Mouse (Mus musculus): ENCODE measurements around the gene Mrps21. TPM values are rescaled to one million over a fixed set of nuclear protein-coding genes. Genes with fewer than 3 reads are reported as not detected.

The Mrps21 gene
- total RNA-seq (2023; ENCODE audit: inconsistent age), result 103 to 115 TPM (median 109 TPM) in 4 replicates

DNA sequence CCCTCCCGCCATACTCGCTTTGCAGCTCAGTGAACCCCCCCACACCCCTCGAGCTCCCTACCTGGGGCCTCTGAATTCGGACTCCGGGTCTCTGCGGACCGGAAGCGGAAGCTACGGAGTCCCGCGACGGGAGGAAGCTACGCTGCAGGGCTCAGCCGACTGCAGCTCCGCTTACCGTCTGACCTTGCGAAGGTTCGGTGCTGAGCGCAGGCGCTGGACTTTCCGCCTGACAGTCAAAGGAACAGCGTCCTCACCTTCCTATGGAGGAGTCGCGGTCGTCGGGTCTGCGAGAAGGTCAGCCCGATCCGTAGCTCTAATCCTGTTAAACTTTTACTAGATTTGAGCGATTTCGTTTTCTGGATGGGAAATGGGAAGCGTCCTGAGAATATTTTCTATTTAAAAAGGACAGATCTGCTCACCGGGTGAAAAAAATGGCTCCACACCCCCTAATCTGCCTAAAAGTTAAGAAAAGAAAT lies at the start of gene Mrps21:
Gene Mrps21, minus strand, starts transcription at position 128 of the 476 bp plus-strand sequence.

DNA sequence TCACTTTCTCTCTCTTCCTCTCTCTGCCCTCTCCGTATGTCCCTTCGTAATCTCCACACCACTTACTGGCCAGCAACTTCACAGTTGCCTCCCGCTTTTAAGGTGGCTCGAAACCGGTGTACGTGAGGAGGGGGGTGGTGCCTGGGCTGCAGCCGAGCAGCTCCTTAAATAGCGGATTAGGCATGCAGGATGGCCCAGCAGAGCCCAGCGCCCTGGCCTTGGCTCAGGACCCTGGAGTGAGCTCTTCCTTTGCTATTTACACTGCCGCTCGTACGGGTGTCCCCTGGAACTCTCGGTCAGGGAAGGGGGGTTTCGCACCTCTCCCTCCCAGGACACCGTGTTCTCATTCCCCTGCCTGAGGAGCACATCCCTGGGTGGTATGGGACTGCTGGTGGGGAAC lies 33.2 kb upstream of the Mrps21 start, which contains the start of gene Car14:
Gene Car14, minus strand, starts transcription at position 124 of the 400 bp plus-strand sequence.

DNA sequence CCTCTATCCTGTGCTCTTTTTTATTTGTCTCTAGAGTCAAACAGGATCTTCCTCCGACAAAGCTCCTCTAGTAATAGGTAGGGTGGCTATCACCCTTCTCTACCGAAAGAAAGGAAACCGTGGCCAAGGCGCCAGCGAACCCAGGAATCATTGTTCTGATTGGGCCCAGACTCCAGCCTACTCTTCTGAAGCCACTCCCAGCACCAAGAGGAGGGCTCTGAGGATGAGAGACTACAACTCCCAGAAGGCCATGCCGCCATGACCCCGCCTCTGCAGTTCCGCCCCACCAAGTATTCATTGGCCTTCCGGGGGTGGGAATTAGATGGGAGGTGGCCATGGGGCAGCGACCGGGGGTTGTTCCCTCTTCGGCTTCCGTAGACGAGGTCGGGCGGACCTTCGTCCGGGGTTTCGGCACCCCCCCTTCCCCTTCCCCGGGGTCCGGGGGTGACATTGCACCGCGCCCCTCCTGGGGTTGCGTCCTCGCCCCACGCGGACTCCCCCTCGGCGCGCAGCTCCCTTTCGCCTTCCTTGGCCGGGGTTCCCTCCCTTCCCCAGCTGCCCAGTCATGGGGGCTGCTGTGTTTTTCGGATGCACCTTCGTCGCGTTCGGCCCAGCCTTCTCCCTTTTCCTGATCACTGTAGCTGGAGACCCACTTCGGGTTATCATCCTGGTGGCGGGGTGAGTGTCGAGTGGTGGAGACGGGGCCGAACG lies 22.4 kb upstream of the Mrps21 start, which contains the start of gene Aph1a:
Gene Aph1a, plus strand, starts transcription at position 364 of the 711 bp plus-strand sequence.

DNA sequence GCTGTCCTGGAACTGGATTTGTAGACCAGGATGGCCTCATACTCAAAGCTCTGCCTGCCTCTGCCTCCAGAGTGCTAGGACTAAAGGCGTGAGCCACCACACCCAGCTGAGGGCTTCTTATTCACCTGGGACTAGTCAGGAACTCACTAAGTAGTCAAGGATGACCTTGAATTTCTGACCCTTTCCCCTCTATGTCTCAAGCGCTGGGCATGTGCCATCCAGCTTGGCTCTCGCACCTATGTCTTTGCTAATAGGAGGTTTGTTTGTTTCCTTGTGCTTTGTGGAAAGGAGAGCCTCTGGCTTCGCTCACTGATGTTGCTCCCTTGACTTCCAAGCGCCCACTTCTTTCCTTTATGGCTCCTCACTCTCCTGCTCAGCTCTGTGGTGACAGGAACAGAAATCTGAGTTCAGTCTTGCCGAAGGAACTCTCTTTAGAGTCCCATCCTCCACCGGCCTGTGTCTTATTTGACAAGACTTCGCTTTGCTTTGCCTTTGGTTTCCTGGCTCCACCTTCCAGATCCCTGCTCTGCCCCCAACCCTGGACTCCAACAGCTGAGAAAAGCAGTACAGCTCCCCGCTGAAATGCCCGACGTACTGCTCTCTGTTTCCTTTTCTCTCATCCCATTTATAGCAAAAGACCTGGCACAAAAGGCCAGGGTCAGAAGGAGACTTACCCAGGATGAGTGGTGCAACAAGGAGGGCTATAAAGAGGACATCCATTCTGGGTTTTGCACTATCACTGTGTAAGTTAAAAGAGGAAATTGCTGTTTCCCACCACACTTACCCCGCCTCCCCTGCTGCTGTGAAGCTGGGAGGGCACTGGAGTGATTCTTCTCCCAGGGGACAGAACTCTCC lies 20.1 kb upstream of the Mrps21 start, which contains the start of gene BC028528:
Gene BC028528, minus strand, starts transcription at position 795 of the 855 bp plus-strand sequence.

DNA sequence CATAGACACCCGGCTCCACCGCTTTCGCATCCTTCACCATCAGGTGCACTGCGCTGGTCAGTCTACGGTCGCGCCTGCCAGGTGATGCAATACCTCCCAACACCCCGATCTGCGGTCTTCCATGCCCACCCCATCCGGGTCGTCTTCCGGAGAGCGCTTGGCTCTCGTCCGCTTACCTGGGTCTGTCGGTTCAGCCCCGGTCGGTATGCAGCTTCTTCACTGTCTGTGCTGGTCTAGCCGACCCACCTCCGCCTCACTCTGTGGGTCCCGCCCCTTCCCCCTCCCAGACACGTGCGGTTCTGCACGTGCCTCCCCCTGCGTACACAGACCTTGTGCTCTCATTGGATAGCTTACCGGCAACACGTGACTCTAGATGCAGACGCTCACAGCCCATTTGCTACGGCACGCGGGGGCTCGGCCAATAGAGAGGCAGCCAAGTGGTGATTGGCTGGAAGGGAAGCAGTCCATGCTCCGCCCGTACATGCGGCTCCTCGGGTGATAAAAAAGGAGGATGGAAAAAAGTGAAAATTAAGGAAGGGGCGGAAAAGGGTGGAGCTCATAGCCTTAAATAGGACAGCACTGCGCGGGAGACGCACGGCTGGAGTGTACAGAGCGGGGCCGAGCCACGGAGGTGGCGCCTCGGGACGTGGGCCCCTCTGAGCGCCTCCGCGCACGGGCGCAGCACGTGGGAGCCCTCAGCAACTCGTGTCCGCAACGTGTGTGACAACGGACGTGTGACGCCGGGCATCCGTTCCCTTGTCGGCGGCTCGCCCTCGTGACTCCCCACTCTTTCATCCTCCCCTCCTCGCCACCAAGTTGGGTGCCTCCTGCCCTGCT lies 10.9 kb upstream of the Mrps21 start, which contains the start of gene Ciart:
Gene Ciart, minus strand, starts transcription at position 273 of the 837 bp plus-strand sequence.

DNA sequence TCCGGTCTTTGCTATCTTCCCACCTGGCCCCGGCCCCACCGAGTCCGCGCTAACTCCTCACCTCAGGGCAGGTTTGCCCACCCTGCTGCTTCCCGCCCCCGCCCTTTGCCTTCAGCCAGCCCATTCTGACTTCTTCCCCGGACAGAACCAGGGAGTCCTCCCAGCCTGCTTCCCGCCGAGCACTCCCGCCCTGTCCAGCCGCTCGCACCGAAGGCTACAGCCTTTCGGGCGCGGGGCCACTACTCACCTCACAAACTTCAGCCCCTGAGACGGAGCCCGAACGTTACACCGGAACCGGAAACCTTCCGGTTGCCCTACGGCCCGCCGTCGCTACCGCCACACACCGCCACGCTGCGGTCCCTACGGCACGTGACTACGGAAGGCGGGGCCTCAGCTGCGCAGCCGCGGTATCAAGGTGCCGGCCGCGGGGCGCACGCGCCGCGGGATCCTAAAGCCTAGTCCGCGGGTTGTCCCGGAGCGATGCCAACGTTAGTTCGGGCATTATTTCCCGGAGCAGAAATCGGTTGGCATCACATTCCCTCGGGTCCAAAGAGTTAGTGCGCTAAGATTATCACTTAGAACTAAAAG lies 15.7 kb downstream of the Mrps21 start, which contains the start of gene Prpf3:
Gene Prpf3, minus strand, starts transcription at position 384 of the 588 bp plus-strand sequence.

DNA sequence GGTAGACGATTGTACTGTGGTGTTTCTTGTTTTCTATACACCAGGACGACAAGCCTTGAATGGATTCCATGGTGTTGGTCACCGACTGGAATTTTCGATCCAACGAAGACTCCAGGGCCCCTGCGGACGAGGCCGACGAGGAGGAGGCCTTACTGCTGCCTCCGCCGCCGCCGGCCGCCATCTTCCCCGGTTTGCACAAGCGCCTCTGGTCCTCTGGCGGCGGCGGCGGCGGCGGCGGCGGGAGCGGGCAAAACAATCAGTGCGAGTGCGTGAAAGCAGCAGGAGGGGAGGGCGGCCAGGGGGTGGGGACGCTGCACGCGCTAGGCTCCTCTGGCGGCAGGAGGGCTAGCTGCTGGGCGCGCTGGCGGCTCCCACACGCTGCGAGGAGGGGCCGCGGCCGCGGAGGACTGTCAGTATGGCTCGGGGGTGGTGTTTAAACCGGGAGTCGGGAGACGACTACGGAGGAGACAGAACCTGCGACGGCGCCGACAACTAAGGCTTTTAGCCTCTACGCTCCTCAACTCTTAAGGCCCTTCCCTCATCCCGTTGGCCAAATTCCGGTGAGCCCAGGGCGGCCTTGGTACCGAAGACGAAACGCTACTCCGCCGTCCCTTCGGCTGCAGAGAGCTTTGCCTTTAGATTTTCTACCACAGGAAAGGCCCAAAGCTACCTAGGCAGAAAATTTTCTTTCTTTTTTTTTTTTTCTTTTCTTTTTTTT lies 52.6 kb downstream of the Mrps21 start, which contains the start of gene Rprd2:
Gene Rprd2, minus strand, starts transcription at position 293 of the 718 bp plus-strand sequence.

Other genes with a start within 250 kb of the Mrps21 start
- 116 to 120 TPM (median 118 TPM) in 4 replicates for gene Ensa, start 246.5 kb downstream of the Mrps21 start, total RNA-seq (2023; ENCODE audit: inconsistent age)
- 360 to 419 TPM (median 383 TPM) in 4 replicates for gene Mcl1, start 212.7 kb downstream of the Mrps21 start, total RNA-seq (2023; ENCODE audit: inconsistent age)
- 10.1 to 18.8 TPM (median 14.3 TPM) in 4 replicates for gene Adamtsl4, start 183.6 kb downstream of the Mrps21 start, total RNA-seq (2023; ENCODE audit: inconsistent age)
- 8.9 to 11.2 TPM (median 9.7 TPM) in 4 replicates for gene Ecm1, start 131.9 kb downstream of the Mrps21 start, total RNA-seq (2023; ENCODE audit: inconsistent age)
- 84.3 to 86.3 TPM (median 84.9 TPM) in 4 replicates for gene Tars2, start 111.3 kb downstream of the Mrps21 start, total RNA-seq (2023; ENCODE audit: inconsistent age)
- gene Rprd2, start 52.7 kb downstream of the Mrps21 start, total RNA-seq (2023; ENCODE audit: inconsistent age), result 93.2 to 115 TPM (median 103 TPM) in 4 replicates
- gene Prpf3, start 15.6 kb downstream of the Mrps21 start, total RNA-seq (2023; ENCODE audit: inconsistent age), result 89.6 to 102 TPM (median 98.9 TPM) in 4 replicates
- 219 to 247 TPM (median 225 TPM) in 4 replicates for gene Ciart, start 10.7 kb upstream of the Mrps21 start, total RNA-seq (2023; ENCODE audit: inconsistent age)
- gene BC028528, start 20.5 kb upstream of the Mrps21 start, total RNA-seq (2023; ENCODE audit: inconsistent age), result 51.8 to 76.7 TPM (median 72.8 TPM) in 4 replicates
- gene Aph1a, start 22.4 kb upstream of the Mrps21 start, total RNA-seq (2023; ENCODE audit: inconsistent age), result 44.8 to 57.9 TPM (median 54.3 TPM) in 4 replicates
- gene Car14, start 33.2 kb upstream of the Mrps21 start, total RNA-seq (2023; ENCODE audit: inconsistent age), result not detected in 4 replicates
- gene Anp32e, start 57.7 kb upstream of the Mrps21 start, total RNA-seq (2023; ENCODE audit: inconsistent age), result 103 to 121 TPM (median 117 TPM) in 4 replicates
- 203 to 253 TPM (median 234 TPM) in 4 replicates for gene Plekho1, start 124.5 kb upstream of the Mrps21 start, total RNA-seq (2023; ENCODE audit: inconsistent age)
- 16.8 to 29.1 TPM (median 20.3 TPM) in 4 replicates for gene Vps45, start 186.9 kb upstream of the Mrps21 start, total RNA-seq (2023; ENCODE audit: inconsistent age)
- 53.7 to 61.3 TPM (median 54.9 TPM) in 4 replicates for gene Otud7b, start 233.0 kb upstream of the Mrps21 start, total RNA-seq (2023; ENCODE audit: inconsistent age)

Measured in B cell, adult (primary cell).